Mouse (Mus musculus) limb, embryonic 13.5 days (tissue): Measurements from ENCODE around the gene Zbtb46. TPM values are rescaled to one million over a fixed set of nuclear protein-coding genes. Genes with fewer than 3 reads are reported as not detected.

Experiments
- ATAC-seq: fragments of 200-750 bp; cut with Nextera tagmentation; 2 replicates; pipeline ENCODE4 v1.8.0; 2017; ENCODE audit warnings: low read depth, moderate number of reproducible peaks, moderate TSS enrichment; ENCODE audit not compliant: low FRiP score
- H3K27ac ChIP-seq: fragments of 300-500 bp; sonication (generic); 2 replicates; pipeline ENCODE4 v1.5.1; 2015; ENCODE audit warnings: inconsistent platforms, mild to moderate bottlenecking, moderate library complexity
- H3K27me3 ChIP-seq: fragments of 300-500 bp; sonication (generic); 2 replicates; pipeline ENCODE4 v1.6.1; 2015; ENCODE audit warnings: mild to moderate bottlenecking, inconsistent platforms
- H3K36me3 ChIP-seq: fragments of 300-500 bp; sonication (generic); 2 replicates; pipeline ENCODE4 v1.6.1; 2015; ENCODE audit warnings: inconsistent platforms, mild to moderate bottlenecking, moderate library complexity
- H3K4me1 ChIP-seq: fragments of 300-500 bp; sonication (generic); 2 replicates; pipeline ENCODE4 v1.6.1; 2015; ENCODE audit warnings: inconsistent platforms
- H3K4me2 ChIP-seq: fragments of 300-500 bp; sonication (generic); replicated peaks from 2 replicates; pipeline ENCODE4 v1.6.1; 2015; ENCODE audit warnings: inconsistent platforms, mild to moderate bottlenecking, moderate library complexity
- H3K4me3 ChIP-seq: fragments of 300-500 bp; sonication (generic); 2 replicates; pipeline ENCODE4 v1.5.1; 2015; ENCODE audit warnings: moderate library complexity, mild to moderate bottlenecking, inconsistent platforms
- H3K9ac ChIP-seq: fragments of 300-500 bp; sonication (generic); 2 replicates; pipeline ENCODE4 v1.6.1; 2015; ENCODE audit warnings: mild to moderate bottlenecking, inconsistent platforms
- H3K9me3 ChIP-seq: fragments of 300-500 bp; sonication (generic); 2 replicates; pipeline ENCODE4 v1.6.1; 2016; ENCODE audit warnings: inconsistent platforms
- WGBS: fragments of 180-500 bp; shearing (Covaris S2); methylation state at CpG from one replicate; pipeline ENCODE4 v1.1.7; 2015; 5-methylcytosine and 5-hydroxymethylcytosine counted together
- polyA plus RNA-seq: library from polyadenylated mRNA; unstranded; fragments of >200 nt; fragmentation: Nextera tagmentation; extraction: Ambion mirVana; gene quantifications from 2 replicates; pipeline ENCODE4 v1.2.1, GENCODE M21; 2015

The Zbtb46 gene
- polyA plus RNA-seq, 1 experiment from 2014 or later, result 5.7 TPM

- no peak for ATAC-seq
- no peak overlapping the region for H3K4me2 ChIP-seq
- H3K4me1 ChIP-seq, result no peaks in the 10 kb centered on the region
- H3K36me3 ChIP-seq, result peaks cover 42% of the 10 kb centered on the region
- 87% methylated on average over 2 of the region's 2 CpGs for WGBS
- no peak overlapping the region for H3K9ac ChIP-seq
- no peak overlapping the region for H3K4me3 ChIP-seq
- no peak overlapping the region for H3K27ac ChIP-seq
- no peaks in the 10 kb centered on the region for H3K9me3 ChIP-seq
- no peaks in the 10 kb centered on the region for H3K27me3 ChIP-seq
These were observed 82.0 kb downstream of the Zbtb46 start for GRCm38 (mm10) chr2:181377230-181377629.

- no peak overlapping the region for H3K9ac ChIP-seq
- no peak overlapping the region for H3K4me2 ChIP-seq
- ATAC-seq, result no peak
- H3K4me3 ChIP-seq, result no peak overlapping the region
- H3K9me3 ChIP-seq, result no peaks in the 10 kb centered on the region
- no peaks in the 10 kb centered on the region for H3K4me1 ChIP-seq
- no peak overlapping the region for H3K27ac ChIP-seq
- peaks cover 35% of the 10 kb centered on the region for H3K36me3 ChIP-seq
- WGBS, result 93% methylated on average over 2 of the region's 2 CpGs
- no peaks in the 10 kb centered on the region for H3K27me3 ChIP-seq
These were observed 83.4 kb downstream of the Zbtb46 start for GRCm38 (mm10) chr2:181375787-181376186.

GRCm38 (mm10) chr2:181370001-181370400 lies 89.2 kb downstream of the Zbtb46 start:
- Histone ChIP-seq H3K4me1 (peaks cover 26% of the 10 kb centered on the region), H3K9ac (no peak overlapping the region), H3K36me3 (peaks cover 32% of the 10 kb centered on the region), H3K4me3 (no peak overlapping the region), H3K4me2 (no peak overlapping the region), H3K27ac (no peak overlapping the region), H3K9me3 (no peaks in the 10 kb centered on the region), H3K27me3 (no peaks in the 10 kb centered on the region)
- 97% methylated on average over 5 of the region's 5 CpGs for WGBS
- ATAC-seq, result no peak

GRCm38 (mm10) chr2:181365655-181366075 lies 93.6 kb downstream of the Zbtb46 start:
- H3K4me3 ChIP-seq, result peak overlapping the region; percentile 78
- peak; percentile 58 for ATAC-seq
- H3K36me3 ChIP-seq, result peaks cover 48% of the 10 kb centered on the region
- H3K27ac ChIP-seq, result peak overlapping the region; percentile 88
- WGBS, result under 1% methylated on average over 20 of the region's 20 CpGs
- no peaks in the 10 kb centered on the region for H3K27me3 ChIP-seq
- no peaks in the 10 kb centered on the region for H3K9me3 ChIP-seq
- peak overlapping the region; percentile 82 for H3K9ac ChIP-seq
- peak overlapping the region; percentile 94 for H3K4me2 ChIP-seq
- H3K4me1 ChIP-seq, result peaks cover 35% of the 10 kb centered on the region

GRCm38 (mm10) chr2:181364860-181365596 lies 94.2 kb downstream of the Zbtb46 start, which contains the start of the genes Zgpat and Arfrp1:
Gene Zgpat (plus strand): TSS chr2:181364928.
Gene Arfrp1 (minus strand): TSS chr2:181365404.
- peaks cover 35% of the 10 kb centered on the region for H3K4me1 ChIP-seq
- peak within 1 kb of the TSS; percentile 88 for H3K27ac ChIP-seq
- H3K4me3 ChIP-seq, result peak within 1 kb of the TSS; percentile 78
- H3K9me3 ChIP-seq, result no peaks in the 10 kb centered on the region
- H3K4me2 ChIP-seq, result peak within 1 kb of the TSS; percentile 94
- peak; percentile 92 for ATAC-seq
- H3K9ac ChIP-seq, result peak within 1 kb of the TSS; percentile 82
- WGBS, result under 1% methylated on average over 67 of the region's 71 CpGs
- H3K36me3 ChIP-seq, result peaks cover 48% of the 10 kb centered on the region
- no peaks in the 10 kb centered on the region for H3K27me3 ChIP-seq

- peak overlapping the region; percentile 78 for H3K4me3 ChIP-seq
These were observed 94.8 kb downstream of the Zbtb46 start for GRCm38 (mm10) chr2:181364487-181364859.

GRCm38 (mm10) chr2:181363946-181364345 lies 95.3 kb downstream of the Zbtb46 start:
- H3K9ac ChIP-seq, result peak overlapping the region; percentile 82
- H3K27ac ChIP-seq, result no peak overlapping the region
- peaks cover 48% of the 10 kb centered on the region for H3K36me3 ChIP-seq
- no peak for ATAC-seq
- peaks cover 35% of the 10 kb centered on the region for H3K4me1 ChIP-seq
- peak overlapping the region; percentile 94 for H3K4me2 ChIP-seq
- 80% methylated on average over 3 of the region's 3 CpGs for WGBS
- peak overlapping the region; percentile 78 for H3K4me3 ChIP-seq
- no peaks in the 10 kb centered on the region for H3K27me3 ChIP-seq
- H3K9me3 ChIP-seq, result no peaks in the 10 kb centered on the region

More at GRCm38 (mm10) chr2:181364487-181364859, 94.8 kb downstream of the Zbtb46 start:
- Histone ChIP-seq H3K27ac (peak overlapping the region; percentile 88), H3K9ac (peak overlapping the region; percentile 82), H3K9me3 (no peaks in the 10 kb centered on the region), H3K4me1 (peaks cover 35% of the 10 kb centered on the region), H3K4me2 (peak overlapping the region; percentile 94), H3K36me3 (peaks cover 48% of the 10 kb centered on the region), H3K27me3 (no peaks in the 10 kb centered on the region)
- ATAC-seq, result no peak
- 8% methylated on average over 14 of the region's 14 CpGs for WGBS

GRCm38 (mm10) chr2:181356780-181357179 lies 102.4 kb downstream of the Zbtb46 start:
- Histone ChIP-seq H3K4me3 (no peak overlapping the region), H3K27me3 (no peaks in the 10 kb centered on the region), H3K4me2 (no peak overlapping the region), H3K4me1 (no peaks in the 10 kb centered on the region), H3K9ac (no peak overlapping the region), H3K9me3 (no peaks in the 10 kb centered on the region), H3K27ac (no peak overlapping the region), H3K36me3 (peaks cover 98% of the 10 kb centered on the region)
- ATAC-seq, result no peak
- WGBS, result 75% methylated on average over 3 of the region's 3 CpGs

GRCm38 (mm10) chr2:181342766-181343165 lies 116.5 kb downstream of the Zbtb46 start:
- ATAC-seq, result no peak
- 92% methylated on average over 6 of the region's 6 CpGs for WGBS

GRCm38 (mm10) chr2:181340426-181340825 lies 118.8 kb downstream of the Zbtb46 start:
- no peak for ATAC-seq
- no peak overlapping the region for H3K9ac ChIP-seq
- no peak overlapping the region for H3K27ac ChIP-seq
- no peaks in the 10 kb centered on the region for H3K27me3 ChIP-seq
- no peak overlapping the region for H3K4me2 ChIP-seq
- H3K9me3 ChIP-seq, result no peaks in the 10 kb centered on the region
- H3K36me3 ChIP-seq, result peaks cover 85% of the 10 kb centered on the region
- 89% methylated on average over 4 of the region's 4 CpGs for WGBS
- no peaks in the 10 kb centered on the region for H3K4me1 ChIP-seq
- H3K4me3 ChIP-seq, result no peak overlapping the region

More at GRCm38 (mm10) chr2:181342766-181343165, 116.5 kb downstream of the Zbtb46 start:
- Histone ChIP-seq H3K36me3 (peaks cover 89% of the 10 kb centered on the region), H3K4me2 (no peak overlapping the region), H3K27me3 (no peaks in the 10 kb centered on the region), H3K27ac (no peak overlapping the region), H3K4me1 (no peaks in the 10 kb centered on the region), H3K4me3 (no peak overlapping the region), H3K9ac (no peak overlapping the region), H3K9me3 (no peaks in the 10 kb centered on the region)
